Mouse (Mus musculus) hindbrain, embryonic 13.5 days (tissue): ENCODE results near the gene Pnpla8. TPM values are rescaled to one million over a fixed set of nuclear protein-coding genes. Genes with fewer than 3 reads are reported as not detected.
A peak's percentile ranks its signal among the peaks of the same experiment; 100 is the strongest.
"Not testable (repeated sequence)": the region's sequence is repeated elsewhere in the genome, so short reads cannot be mapped to it uniquely, and the experiment has no call there.

Experiments used
- ATAC-seq: fragments of 200-750 bp; cut with Nextera tagmentation; 2 replicates; pipeline ENCODE4 v1.8.0; 2017; ENCODE audit warnings: moderate TSS enrichment; ENCODE audit not compliant: low FRiP score
- H3K27ac ChIP-seq: fragments of 300-500 bp; sonication (generic); 2 replicates; pipeline ENCODE4 v1.5.1; 2015; ENCODE audit warnings: inconsistent platforms, mild to moderate bottlenecking, moderate library complexity
- H3K27me3 ChIP-seq: fragments of 300-500 bp; sonication (generic); 2 replicates; pipeline ENCODE4 v1.6.1; 2015; ENCODE audit warnings: mild to moderate bottlenecking, inconsistent platforms
- H3K36me3 ChIP-seq: fragments of 300-500 bp; sonication (generic); 2 replicates; pipeline ENCODE4 v1.6.1; 2015; ENCODE audit warnings: mild to moderate bottlenecking, inconsistent platforms
- H3K4me1 ChIP-seq: fragments of 300-500 bp; sonication (generic); replicated peaks from 2 replicates; pipeline ENCODE4 v1.6.1; 2015; ENCODE audit warnings: inconsistent platforms
- H3K4me2 ChIP-seq: fragments of 300-500 bp; sonication (generic); 2 replicates; pipeline ENCODE4 v1.6.1; 2015; ENCODE audit warnings: inconsistent platforms, mild to moderate bottlenecking, moderate library complexity
- H3K4me3 ChIP-seq: fragments of 300-500 bp; sonication (generic); 2 replicates; pipeline ENCODE4 v1.5.1; 2015; ENCODE audit warnings: mild to moderate bottlenecking, inconsistent platforms
- H3K9ac ChIP-seq: fragments of 300-500 bp; sonication (generic); 2 replicates; pipeline ENCODE4 v1.6.1; 2015; ENCODE audit warnings: mild to moderate bottlenecking, inconsistent platforms
- H3K9me3 ChIP-seq: fragments of 300-500 bp; sonication (generic); 2 replicates; pipeline ENCODE4 v1.6.1; 2016; ENCODE audit warnings: inconsistent platforms
- WGBS: fragments of 180-500 bp; shearing (Covaris S2); methylation state at CpG from one replicate; pipeline ENCODE4 v1.1.7; 2015; 5-methylcytosine and 5-hydroxymethylcytosine counted together
- polyA plus RNA-seq: library from polyadenylated mRNA; unstranded; fragments of >200 nt; fragmentation: Nextera tagmentation; extraction: Ambion mirVana; gene quantifications from 2 replicates; pipeline ENCODE4 v1.2.1, GENCODE M21; 2015

The Pnpla8 gene
- polyA plus RNA-seq = 137 and 141 TPM in 2 replicates

- not testable (repeated sequence) for H3K27ac ChIP-seq, H3K4me1 ChIP-seq, ATAC-seq, H3K36me3 ChIP-seq, H3K9me3 ChIP-seq, H3K27me3 ChIP-seq
- Histone ChIP-seq H3K4me3 (peak within 1 kb of the TSS; percentile 64), H3K4me2 (peak within 1 kb of the TSS; percentile 85), H3K9ac (peak within 1 kb of the TSS; percentile 82)
- 95% methylated on average over 2 of the region's 2 CpGs for WGBS
Observed at GRCm38 (mm10) chr12:44221070-44221469, at the start of gene Pnpla8. Gene Pnpla8, plus strand, starts transcription at chr12:44221370.

GRCm38 (mm10) chr12:44176331-44177037, 44.7 kb upstream of the Pnpla8 start:
- H3K36me3 ChIP-seq = no peaks in the 10 kb centered on the region
- peak overlapping the region; percentile 6; the same call in 1 of the 2 replicates for H3K9ac ChIP-seq
- H3K27ac ChIP-seq = peak overlapping the region; percentile 64
- H3K4me1 ChIP-seq = peaks cover 26% of the 10 kb centered on the region
- no peaks in the 10 kb centered on the region for H3K9me3 ChIP-seq
- H3K27me3 ChIP-seq = no peaks in the 10 kb centered on the region
- no peak overlapping the region for H3K4me3 ChIP-seq
- peak overlapping the region; percentile 36 for H3K4me2 ChIP-seq
- no peak for ATAC-seq
- 29% methylated on average over 10 of the region's 10 CpGs for WGBS

- no peaks in the 10 kb centered on the region for H3K27me3 ChIP-seq
- H3K36me3 ChIP-seq = no peaks in the 10 kb centered on the region
- no peak overlapping the region for H3K4me3 ChIP-seq
- H3K4me1 ChIP-seq = peaks cover 30% of the 10 kb centered on the region
- 28% methylated on average over 2 of the region's 2 CpGs for WGBS
- no peak for ATAC-seq
- H3K9ac ChIP-seq = 0 out of 2 replicates have a peak overlapping the region, but pooled peaks have one; percentile 6
- peak overlapping the region; percentile 36 for H3K4me2 ChIP-seq
- H3K9me3 ChIP-seq = no peaks in the 10 kb centered on the region
- 0 out of 2 replicates have a peak overlapping the region, but pooled peaks have one; percentile 64 for H3K27ac ChIP-seq
Observed at GRCm38 (mm10) chr12:44177038-44177355, 44.2 kb upstream of the Pnpla8 start.

- no peaks in the 10 kb centered on the region for H3K36me3 ChIP-seq
- H3K9me3 ChIP-seq = no peaks in the 10 kb centered on the region
- WGBS = 40% methylated on average over 9 of the region's 9 CpGs
- H3K4me3 ChIP-seq = no peak overlapping the region
- ATAC-seq = peak; percentile 93
- H3K4me1 ChIP-seq = peaks cover 19% of the 10 kb centered on the region
- no peak overlapping the region for H3K9ac ChIP-seq
- H3K4me2 ChIP-seq = no peak overlapping the region
- no peak overlapping the region for H3K27ac ChIP-seq
- H3K27me3 ChIP-seq = no peaks in the 10 kb centered on the region
Observed at GRCm38 (mm10) chr12:44181081-44181982, 39.8 kb upstream of the Pnpla8 start.

- no peak overlapping the region for H3K27ac ChIP-seq
- no peaks in the 10 kb centered on the region for H3K9me3 ChIP-seq
- H3K4me2 ChIP-seq = no peak overlapping the region
- no peak for ATAC-seq
- H3K27me3 ChIP-seq = no peaks in the 10 kb centered on the region
- peaks cover 9% of the 10 kb centered on the region; the same call in 1 of the 2 replicates for H3K36me3 ChIP-seq
- 73% methylated on average over 4 of the region's 4 CpGs for WGBS
- H3K4me3 ChIP-seq = no peak overlapping the region
- H3K4me1 ChIP-seq = no peaks in the 10 kb centered on the region
- no peak overlapping the region for H3K9ac ChIP-seq
Observed at GRCm38 (mm10) chr12:44197873-44198525, 23.2 kb upstream of the Pnpla8 start.

- Histone ChIP-seq H3K9ac (peak overlapping the region; percentile 93), H3K36me3 (peaks cover 12% of the 10 kb centered on the region), H3K4me2 (peak overlapping the region; percentile 88), H3K9me3 (no peaks in the 10 kb centered on the region), H3K27me3 (no peaks in the 10 kb centered on the region), H3K4me1 (peaks cover 11% of the 10 kb centered on the region), H3K4me3 (peak overlapping the region; percentile 97), H3K27ac (peak overlapping the region; percentile 95)
- ATAC-seq = no peak
- WGBS = under 1% methylated on average over 37 of the region's 37 CpGs
Observed at GRCm38 (mm10) chr12:44209141-44209823, 11.9 kb upstream of the Pnpla8 start.

GRCm38 (mm10) chr12:44209824-44210752, 11.1 kb upstream of the Pnpla8 start, which contains the start of gene Dnajb9:
Gene Dnajb9, minus strand, starts transcription at chr12:44210326.
- Histone ChIP-seq H3K4me3 (peak within 1 kb of the TSS; percentile 97), H3K27me3 (no peaks in the 10 kb centered on the region), H3K36me3 (peaks cover 7% of the 10 kb centered on the region), H3K27ac (peak within 1 kb of the TSS; percentile 95), H3K9me3 (no peaks in the 10 kb centered on the region), H3K4me2 (peak within 1 kb of the TSS; percentile 88), H3K9ac (peak within 1 kb of the TSS; percentile 93), H3K4me1 (peaks cover 11% of the 10 kb centered on the region)
- ATAC-seq = peak; percentile 99
- WGBS = under 1% methylated on average over 77 of the region's 77 CpGs

- Histone ChIP-seq H3K27ac (no peak overlapping the region), H3K36me3 (no peaks in the 10 kb centered on the region), H3K9ac (no peak overlapping the region), H3K9me3 (no peaks in the 10 kb centered on the region), H3K4me1 (peaks cover 11% of the 10 kb centered on the region), H3K4me3 (no peak overlapping the region), H3K27me3 (no peaks in the 10 kb centered on the region), H3K4me2 (no peak overlapping the region)
- no peak for ATAC-seq
- 94% methylated on average over 3 of the region's 3 CpGs for WGBS
Observed at GRCm38 (mm10) chr12:44211555-44211954, 9.6 kb upstream of the Pnpla8 start.

GRCm38 (mm10) chr12:44221651-44222356, 634 bp downstream of the Pnpla8 start:
- 1% methylated on average over 86 of the region's 89 CpGs for WGBS
- Histone ChIP-seq H3K9me3 (no peaks in the 10 kb centered on the region), H3K36me3 (no peaks in the 10 kb centered on the region), H3K27me3 (no peaks in the 10 kb centered on the region), H3K27ac (no peak overlapping the region), H3K4me3 (peak overlapping the region; percentile 64), H3K9ac (peak overlapping the region; percentile 82), H3K4me1 (peaks cover 6% of the 10 kb centered on the region; the same call in 1 of the 2 replicates), H3K4me2 (peak overlapping the region; percentile 85)
- ATAC-seq = no peak

GRCm38 (mm10) chr12:44223044-44223443, 1.9 kb downstream of the Pnpla8 start:
- no peaks in the 10 kb centered on the region for H3K9me3 ChIP-seq
- no peak overlapping the region for H3K27ac ChIP-seq
- H3K9ac ChIP-seq = no peak overlapping the region
- H3K27me3 ChIP-seq = no peaks in the 10 kb centered on the region
- no peak for ATAC-seq
- peaks cover 6% of the 10 kb centered on the region; the same call in 1 of the 2 replicates for H3K4me1 ChIP-seq
- no peak overlapping the region for H3K4me3 ChIP-seq
- H3K4me2 ChIP-seq = no peak overlapping the region
- H3K36me3 ChIP-seq = no peaks in the 10 kb centered on the region
- 89% methylated on average over 3 of the region's 3 CpGs for WGBS
